Mouse (Mus musculus) hindbrain, embryonic 13.5 days (tissue): ENCODE measurements around the gene Dcaf1. TPM values are rescaled to one million over a fixed set of nuclear protein-coding genes. Genes with fewer than 3 reads are reported as not detected.

ENCODE experiments used
- polyA plus RNA-seq: library from polyadenylated mRNA; unstranded; fragments of >200 nt; fragmentation: Nextera tagmentation; extraction: Ambion mirVana; gene quantifications from 2 replicates; pipeline ENCODE4 v1.2.1, GENCODE M21; 2015

Dcaf1 gene
- polyA plus RNA-seq, 1 experiment from 2014 or later, result 19.7 TPM

Other genes with a start within 250 kb of the Dcaf1 start
- gene Iqcf6, start 195.3 kb upstream of the Dcaf1 start, polyA plus RNA-seq, result not detected in 2 replicates
- gene Grm2, start 165.8 kb upstream of the Dcaf1 start, polyA plus RNA-seq, result 3.7 and 5.3 TPM in 2 replicates
- 49.1 and 52.7 TPM in 2 replicates for gene Tex264, start 135.9 kb upstream of the Dcaf1 start, polyA plus RNA-seq
- gene Rad54l2, start 32.7 kb upstream of the Dcaf1 start, polyA plus RNA-seq, result 8.2 and 8.8 TPM in 2 replicates
- gene Rbm15b, start 65.6 kb downstream of the Dcaf1 start, polyA plus RNA-seq, result 14.2 and 16.5 TPM in 2 replicates
- 174 and 190 TPM in 2 replicates for gene Manf, start 70.1 kb downstream of the Dcaf1 start, polyA plus RNA-seq